8 mouse cellular contexts compared by ENCODE assay signal in the genomic region with DNA sequence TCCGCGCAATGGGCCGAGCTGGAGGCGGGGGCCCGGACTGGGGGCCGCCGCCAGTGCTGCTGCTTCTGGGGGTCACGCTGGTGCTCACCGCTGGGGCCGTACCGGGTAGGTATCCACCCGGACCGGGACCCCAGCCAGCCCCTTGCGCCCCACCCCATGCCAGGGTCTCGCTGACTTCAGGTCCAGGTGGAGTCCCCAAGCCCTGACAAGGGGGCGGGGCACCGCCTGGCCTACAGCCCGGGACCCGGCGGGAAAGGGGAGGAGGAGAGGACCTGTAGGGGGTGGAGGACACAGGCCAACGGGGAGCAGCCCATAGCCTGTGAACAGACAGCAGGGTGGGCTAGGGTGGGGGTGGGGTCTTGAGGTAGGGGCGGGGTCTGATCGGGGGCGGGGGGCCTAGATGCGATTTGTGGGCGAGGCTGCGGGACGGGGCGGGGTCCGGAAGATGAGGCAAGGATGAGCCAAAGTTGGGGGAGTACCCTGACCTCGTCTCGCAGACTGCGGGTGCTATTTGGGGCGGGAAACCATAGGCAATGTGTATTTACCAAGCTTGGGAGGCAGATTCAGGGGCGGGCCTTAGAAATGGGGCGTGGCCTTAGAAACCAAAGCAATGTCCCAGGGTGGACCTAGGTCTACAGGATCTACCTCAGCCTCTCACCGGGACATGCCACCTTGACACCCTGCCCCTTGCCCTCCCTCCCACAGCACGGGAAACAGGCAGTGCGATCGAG. TPM values are rescaled to one million over a fixed set of nuclear protein-coding genes. Genes with fewer than 3 reads are reported as not detected.
DNase-seq lines count a peak whose midpoint lies in the region; ATAC-seq and TF ChIP-seq lines count a peak whose summit lies in the region.

No protein-coding gene starts in this region.

- H3K4me3 ChIP-seq in erythroblast, embryonic 14.5 days (replicated peaks): peak overlapping the region; percentile 54
- H3K4me3 ChIP-seq in intestine, postnatal 0 days (ENCODE audit: low read depth, low read length): peak overlapping the region; percentile 70
- H3K4me3 ChIP-seq in midbrain, embryonic 11.5 days (ENCODE audit: low read depth, low read length): peak overlapping the region; percentile 65
- H3K4me3 ChIP-seq in stomach, embryonic 15.5 days (replicated peaks): peak overlapping the region; percentile 66

- H3K36me3 ChIP-seq in erythroblast, embryonic 14.5 days (ENCODE audit: control insufficient read depth): peaks cover 8% of the 10 kb centered on the region
- H3K36me3 ChIP-seq in intestine, postnatal 0 days (ENCODE audit: control insufficient read depth, insufficient read depth): no peaks in the 10 kb centered on the region
- H3K36me3 ChIP-seq in midbrain, embryonic 11.5 days (ENCODE audit: control insufficient read depth, insufficient read depth, low read length): 0 out of 2 replicates have a peak, but pooled peaks cover 2% of the 10 kb centered on the region
- no peaks in the 10 kb centered on the region for H3K36me3 ChIP-seq in stomach, embryonic 15.5 days

- no peak overlapping the region for H3K27ac ChIP-seq in intestine, postnatal 0 days (ENCODE audit: low read depth, low read length)
- H3K27ac ChIP-seq in midbrain, embryonic 11.5 days (ENCODE audit: low read depth, low read length): peak overlapping the region; percentile 48; the same call in 1 of the 2 replicates
- H3K27ac ChIP-seq in stomach, embryonic 15.5 days: no peak overlapping the region

- no peaks in the 10 kb centered on the region for H3K9me3 ChIP-seq in erythroblast, embryonic 14.5 days (ENCODE audit: control insufficient read depth, low read length)
- no peaks in the 10 kb centered on the region for H3K9me3 ChIP-seq in intestine, postnatal 0 days (ENCODE audit: control insufficient read depth)
- no peaks in the 10 kb centered on the region for H3K9me3 ChIP-seq in midbrain, embryonic 11.5 days (ENCODE audit: control insufficient read depth, low read length)
- no peaks in the 10 kb centered on the region for H3K9me3 ChIP-seq in stomach, embryonic 15.5 days

- DNase-seq in cerebellum, postnatal 10 days: peak; percentile 82 to 83
- DNase-seq in gastrocnemius, postnatal 10 days: peak; percentile 48
- peak; percentile 79 for DNase-seq in left cerebral cortex, postnatal 4 days
- peak; percentile 95 for DNase-seq in midbrain, embryonic 11.5 days (ENCODE audit: low spot score, missing footprints)

- H3K4me2 ChIP-seq in intestine, postnatal 0 days (replicated peaks; ENCODE audit: low read depth): peak overlapping the region; percentile 100
- H3K4me2 ChIP-seq in midbrain, embryonic 11.5 days: peak overlapping the region; percentile 100
- H3K4me2 ChIP-seq in stomach, embryonic 15.5 days: peak overlapping the region; percentile 100

- TF ChIP-seq CTCF in intestine, postnatal 0 days (IDR thresholded peaks at IDR 0.05; ENCODE audit: low read depth): no peak

- intact Hi-C loops in left cerebral cortex, postnatal 4 days (cut with DNase I): loop anchor here (5.0 kb wide), 1 partner anchor 42 kb away; no protein-coding TSS in a partner anchor

- no peak for ATAC-seq in erythroblast, adult 5-6 weeks (replicated peaks; ENCODE audit: low FRiP score, poor library complexity, severe bottlenecking)
- peak; percentile 47 for ATAC-seq in intestine, postnatal 0 days
- peak; percentile 71 for ATAC-seq in midbrain, embryonic 11.5 days (ENCODE audit: low FRiP score)
- peak; percentile 67; the same call in 1 of the 2 replicates for ATAC-seq in stomach, embryonic 15.5 days (ENCODE audit: insufficient read depth, low FRiP score, low read depth)

- peaks cover 46% of the 10 kb centered on the region for H3K27me3 ChIP-seq in erythroblast, embryonic 14.5 days (ENCODE audit: control insufficient read depth)
- no peaks in the 10 kb centered on the region; the same call in 1 of the 2 replicates for H3K27me3 ChIP-seq in intestine, postnatal 0 days (replicated peaks; ENCODE audit: control insufficient read depth, insufficient read depth, low read length)
- H3K27me3 ChIP-seq in midbrain, embryonic 11.5 days (ENCODE audit: control insufficient read depth, insufficient read depth, low read length): peaks cover 3% of the 10 kb centered on the region; the same call in 1 of the 2 replicates
- H3K27me3 ChIP-seq in stomach, embryonic 15.5 days (replicated peaks): peaks cover 7% of the 10 kb centered on the region

- peak overlapping the region; percentile 26 for H3K9ac ChIP-seq in intestine, postnatal 0 days (ENCODE audit: low read depth, low read length)
- peak overlapping the region; percentile 71 for H3K9ac ChIP-seq in midbrain, embryonic 11.5 days (ENCODE audit: low read length)
- peak overlapping the region; percentile 20; the same call in 1 of the 2 replicates for H3K9ac ChIP-seq in stomach, embryonic 15.5 days

- peaks cover 18% of the 10 kb centered on the region for H3K4me1 ChIP-seq in erythroblast, embryonic 14.5 days (ENCODE audit: control insufficient read depth)
- peaks cover 3% of the 10 kb centered on the region; the same call in 1 of the 2 replicates for H3K4me1 ChIP-seq in intestine, postnatal 0 days (replicated peaks; ENCODE audit: control insufficient read depth, insufficient read depth, low read length)
- H3K4me1 ChIP-seq in midbrain, embryonic 11.5 days (ENCODE audit: control insufficient read depth, insufficient read depth, low read length): peaks cover 33% of the 10 kb centered on the region
- H3K4me1 ChIP-seq in stomach, embryonic 15.5 days: peaks cover 14% of the 10 kb centered on the region

- under 1% methylated on average over 35 of the region's 40 CpGs for WGBS in intestine, postnatal 0 days
- whole genome bisulfite sequencing in midbrain, embryonic 11.5 days: 2% methylated on average over 36 of the region's 40 CpGs
- under 1% methylated on average over 40 of the region's 40 CpGs for WGBS in stomach, embryonic 15.5 days

RNA-seq across cellular contexts. Expression of a gene that starts 2.2 kb away (rescaled TPM):
- 0.01 and 0.05 TPM in 2 replicates for polyA plus RNA-seq in erythroblast, embryonic 14.5 days (2012)
- not detected in 2 replicates for total RNA-seq in erythroblast, adult 5-6 weeks (2015; ENCODE audit: low replicate concordance)
- 0.17 and 0.70 TPM in 2 replicates for total RNA-seq in erythroblast, adult 5-6 weeks (2017; ENCODE audit: low replicate concordance)
- 1 to 10 TPM; 1.3 TPM for total RNA-seq in gastrocnemius, postnatal 10 days (2021)
- polyA plus RNA-seq in intestine, postnatal 0 days (2015; fragmentation: Nextera tagmentation; extraction: Ambion mirVana): 2.9 and 3.2 TPM in 2 replicates
- 100 to 1,000 TPM; 420 to 463 TPM for total RNA-seq in left cerebral cortex, postnatal 4 days (2021)
- polyA plus RNA-seq in midbrain, embryonic 11.5 days (2014; fragmentation: Nextera tagmentation; extraction: Ambion mirVana): 12.9 and 14.2 TPM in 2 replicates
- 4.3 and 5.1 TPM in 2 replicates for polyA plus RNA-seq in stomach, embryonic 15.5 days (2015; fragmentation: Nextera tagmentation; extraction: Ambion mirVana)

RNA-seq across cellular contexts. Expression of a gene that starts 59.2 kb away (rescaled TPM):
- 0.34 and 0.40 TPM in 2 replicates for polyA plus RNA-seq in erythroblast, embryonic 14.5 days (2012)
- total RNA-seq in erythroblast, adult 5-6 weeks (2015; ENCODE audit: low replicate concordance): 0.19 and 1.5 TPM in 2 replicates
- total RNA-seq in erythroblast, adult 5-6 weeks (2017; ENCODE audit: low replicate concordance): 0.56 and 1.8 TPM in 2 replicates
- total RNA-seq in gastrocnemius, postnatal 10 days (2021): 1 to 10 TPM; 4.2 to 4.7 TPM
- 6.3 and 7.5 TPM in 2 replicates for polyA plus RNA-seq in intestine, postnatal 0 days (2015; fragmentation: Nextera tagmentation; extraction: Ambion mirVana)
- total RNA-seq in left cerebral cortex, postnatal 4 days (2021): 10 to 100 TPM; 12.5 to 19.3 TPM
- 32.8 and 40.2 TPM in 2 replicates for polyA plus RNA-seq in midbrain, embryonic 11.5 days (2014; fragmentation: Nextera tagmentation; extraction: Ambion mirVana)
- 21.0 and 22.8 TPM in 2 replicates for polyA plus RNA-seq in stomach, embryonic 15.5 days (2015; fragmentation: Nextera tagmentation; extraction: Ambion mirVana)

Comparison
In these comparisons a context has a peak if more than half of its experiments do, and no peak if none do; other contexts are left out.
1. H3K9ac ChIP-seq: peak in every context shown above with its lines; median percentile 71 in midbrain, embryonic 11.5 days; 26 in intestine, postnatal 0 days; 20 in stomach, embryonic 15.5 days.